In the genomic region with DNA sequence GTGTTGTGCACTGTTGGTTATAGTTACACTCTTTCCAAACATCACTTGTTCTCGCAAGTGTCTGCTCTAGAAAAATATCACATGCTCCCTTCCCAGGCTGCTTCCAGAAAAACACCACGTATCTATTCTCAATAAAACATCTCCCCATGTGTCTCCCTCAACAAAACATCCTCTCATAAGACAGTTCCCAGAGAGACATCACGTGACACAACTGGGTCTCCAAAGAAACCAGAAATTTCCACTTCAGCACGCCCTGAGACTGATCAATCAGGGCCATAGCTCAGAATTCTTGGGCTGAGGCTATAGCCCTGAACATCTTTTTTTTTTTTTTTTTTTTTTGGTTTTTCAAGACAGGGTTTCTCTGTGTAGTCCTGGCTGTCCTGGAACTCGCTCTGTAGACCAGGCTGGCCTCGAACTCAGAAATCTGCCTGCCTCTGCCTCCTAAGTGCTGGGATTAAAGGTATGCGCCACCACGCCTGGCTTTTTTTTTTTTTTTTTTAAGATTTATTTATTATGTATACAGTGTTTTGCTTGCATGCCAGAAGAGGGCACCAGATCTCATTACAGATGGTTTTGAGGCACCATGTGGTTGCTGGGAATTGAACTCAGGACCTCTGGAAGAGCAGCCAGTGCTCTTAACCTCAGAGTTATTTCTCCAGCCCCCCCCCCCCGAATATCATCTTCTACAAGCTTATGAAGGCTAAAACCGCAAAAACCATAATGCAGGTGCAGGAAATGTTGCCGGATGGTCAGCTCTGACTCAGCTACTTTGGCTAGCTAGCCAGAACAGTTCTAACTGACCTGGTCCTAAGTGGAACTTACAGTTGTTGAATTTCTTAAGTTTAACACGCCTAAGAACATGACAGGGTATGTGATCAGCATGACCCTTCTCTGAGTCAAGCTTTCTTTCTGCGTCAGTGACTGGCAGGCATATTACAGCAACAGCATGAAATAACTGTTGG, we compare ENCODE assay signal across 27 mouse cellular contexts. TPM values are rescaled to one million over a fixed set of nuclear protein-coding genes. Genes with fewer than 3 reads are reported as not detected.
DNase-seq lines count a peak whose midpoint lies in the region; TF ChIP-seq lines count a peak whose summit lies in the region.
"Had no signal": no experiment of that assay in that cellular context is flagged by ENCODE, and none has a peak within 500 bp of the region (broad histone marks: within the 10 kb centered on the region; RNA-seq: fewer than 3 reads in every experiment).

No protein-coding gene starts in this region.

- in situ Hi-C loops in ES-E14 (cut with MboI; ENCODE audit: low sequenced_read_pairs in 2 of 2, unreplicated experiment in 2 of 2) = loop anchor here in 1 of 2 experiments (25.0 kb wide), 1 partner anchor 405 kb away; no protein-coding TSS in a partner anchor

- intact Hi-C loops in heart, adult 2 months (cut with DNase I) = no loop called here

- H3K79me2 ChIP-seq in heart, adult 2 months (replicated peaks; ENCODE audit: control insufficient read depth, insufficient read depth, low read length) = no peaks in the 10 kb centered on the region

- H3K27ac ChIP-seq in heart, adult 2 months = no peak overlapping the region
- no peak overlapping the region; the same call in 1 of the 2 replicates for H3K27ac ChIP-seq in ES-E14 (ENCODE audit: insufficient read depth, low read depth, low read length, poor library complexity, severe bottlenecking)
- no peak overlapping the region for H3K27ac ChIP-seq in midbrain, embryonic 10.5 days (replicated peaks)
- H3K27ac ChIP-seq in hindbrain, embryonic 10.5 days = no peak overlapping the region
- H3K27ac ChIP-seq: embryonic facial prominence, embryonic 12.5 days; embryonic facial prominence, embryonic 15.5 days; forebrain, embryonic 12.5 days; gastrocnemius, adult 2 months; heart, embryonic 10.5 days; heart, embryonic 13.5 days; hindbrain, embryonic 12.5 days; intestine, embryonic 15.5 days had no signal

- H3K9ac ChIP-seq in heart, adult 2 months (ENCODE audit: low read depth, low read length) = no peak overlapping the region
- H3K9ac ChIP-seq in ES-E14 (ENCODE audit: insufficient read depth, low read depth, low read length, poor library complexity, severe bottlenecking) = no peak overlapping the region
- H3K9ac ChIP-seq: embryonic facial prominence, embryonic 12.5 days; embryonic facial prominence, embryonic 15.5 days; forebrain, embryonic 12.5 days; forebrain, postnatal 0 days; heart, embryonic 13.5 days; hindbrain, embryonic 12.5 days; intestine, embryonic 15.5 days had no signal

- TF ChIP-seq POLR2A in heart, adult 2 months (IDR thresholded peaks at IDR 0.05; ENCODE audit: insufficient read depth, low read depth, low read length) = no peak

- no peak for TF ChIP-seq EP300 in heart, adult 2 months (IDR thresholded peaks at IDR 0.05; ENCODE audit: insufficient read depth, low read depth, low read length)

- H3K4me3 ChIP-seq in heart, adult 2 months = no peak overlapping the region
- no peak overlapping the region for H3K4me3 ChIP-seq in ES-E14 (ENCODE audit: insufficient read depth in 1 of 2, low read depth in 1 of 2, low read length in 2 of 2, poor library complexity in 1 of 2, severe bottlenecking in 1 of 2)
- H3K4me3 ChIP-seq in midbrain, embryonic 10.5 days = no peak overlapping the region
- no peak overlapping the region for H3K4me3 ChIP-seq in hindbrain, embryonic 10.5 days
- H3K4me3 ChIP-seq: embryonic facial prominence, embryonic 12.5 days; embryonic facial prominence, embryonic 15.5 days; forebrain, embryonic 12.5 days; gastrocnemius, adult 2 months; heart, embryonic 10.5 days; heart, embryonic 13.5 days; hindbrain, embryonic 12.5 days; intestine, embryonic 15.5 days had no signal

- H3K27me3 ChIP-seq in heart, adult 2 months (ENCODE audit: control insufficient read depth, insufficient read depth, low read length) = no peaks in the 10 kb centered on the region
- no peaks in the 10 kb centered on the region for H3K27me3 ChIP-seq in midbrain, embryonic 10.5 days (ENCODE audit: low read depth, poor library complexity, severe bottlenecking)
- H3K27me3 ChIP-seq in hindbrain, embryonic 10.5 days (ENCODE audit: insufficient read depth, poor library complexity, severe bottlenecking) = no peaks in the 10 kb centered on the region
- H3K27me3 ChIP-seq: embryonic facial prominence, embryonic 12.5 days; embryonic facial prominence, embryonic 15.5 days; forebrain, embryonic 12.5 days; heart, embryonic 13.5 days; hindbrain, embryonic 12.5 days; intestine, embryonic 15.5 days had no signal

- H3K36me3 ChIP-seq in heart, adult 2 months (ENCODE audit: control insufficient read depth, insufficient read depth, low read length) = no peaks in the 10 kb centered on the region
- no peaks in the 10 kb centered on the region for H3K36me3 ChIP-seq in ES-E14 (ENCODE audit: control insufficient read depth, insufficient read depth, low read length, poor library complexity, severe bottlenecking)
- peaks cover 5% of the 10 kb centered on the region for H3K36me3 ChIP-seq in midbrain, embryonic 10.5 days
- H3K36me3 ChIP-seq in hindbrain, embryonic 10.5 days = peaks cover 9% of the 10 kb centered on the region
- H3K36me3 ChIP-seq: embryonic facial prominence, embryonic 12.5 days; embryonic facial prominence, embryonic 15.5 days; intestine, embryonic 15.5 days had no signal

- peak; percentile 62 for DNase-seq in heart, adult 11 months
- no peak for DNase-seq in heart, adult 2 months
- peak; percentile 97 for DNase-seq in 416B (ENCODE audit: low read depth)
- no peak for DNase-seq in ES-E14 (ENCODE audit: low read depth, low spot score)
- DNase-seq in midbrain, embryonic 10.5 days (ENCODE audit: low spot score) = no peak
- DNase-seq in thymus, adult 18-20 months = no peak
- DNase-seq in hindbrain, embryonic 10.5 days (ENCODE audit: low spot score) = no peak
- DNase-seq: adrenal gland, adult 8-10 months; cerebellum, adult 11 months; cerebellum, adult 2 months; cerebellum, adult 9-11 months; cerebellum, postnatal 25 days; forebrain, postnatal 0 days; gastrocnemius, adult 2 months; gastrocnemius, postnatal 14 days; heart, adult 18-20 months; heart, postnatal 14 days; heart, postnatal 4 days; kidney, adult 11 months; kidney, adult 8-10 months had no signal

- no peak for TF ChIP-seq CTCF in heart, adult 2 months (IDR thresholded peaks at IDR 0.05)

- no peaks in the 10 kb centered on the region for H3K4me1 ChIP-seq in heart, adult 2 months (ENCODE audit: control insufficient read depth, insufficient read depth, low read length)
- peaks cover 2 to 4% of the 10 kb centered on the region in 2 experiments; a peak in 2 of 4 replicates for H3K4me1 ChIP-seq in ES-E14 (ENCODE audit: control insufficient read depth in 2 of 2, insufficient read depth in 2 of 2, low read length in 2 of 2, poor library complexity in 1 of 2)
- no peaks in the 10 kb centered on the region for H3K4me1 ChIP-seq in midbrain, embryonic 10.5 days
- H3K4me1 ChIP-seq in hindbrain, embryonic 10.5 days (replicated peaks) = 0 out of 2 replicates have a peak, but pooled peaks cover 2% of the 10 kb centered on the region
- H3K4me1 ChIP-seq: forebrain, embryonic 12.5 days; heart, embryonic 10.5 days; hindbrain, embryonic 12.5 days; intestine, embryonic 15.5 days had no signal

- 73% methylated on average over 13 of the region's 13 CpGs for WGBS in heart, adult 2 months
- 88% methylated on average over 13 of the region's 13 CpGs for WGBS in midbrain, embryonic 10.5 days
- 89% methylated on average over 13 of the region's 13 CpGs for WGBS in hindbrain, embryonic 10.5 days

- no peaks in the 10 kb centered on the region for H3K9me3 ChIP-seq in ES-E14 (ENCODE audit: control insufficient read depth, insufficient read depth, low read depth, low read length)
- peaks cover 28% of the 10 kb centered on the region for H3K9me3 ChIP-seq in midbrain, embryonic 10.5 days (replicated peaks)
- H3K9me3 ChIP-seq in hindbrain, embryonic 10.5 days = peaks cover 16% of the 10 kb centered on the region
- H3K9me3 ChIP-seq: embryonic facial prominence, embryonic 12.5 days; embryonic facial prominence, embryonic 15.5 days; heart, embryonic 10.5 days; intestine, embryonic 15.5 days had no signal

TF ChIP-seq in ES-E14, 5 proteins besides CTCF, POLR2A, EP300 and RAD21:
- peak; percentile 56; the same call in 1 of the 2 replicates for TF ChIP-seq ZNF384 (IDR thresholded peaks at IDR 0.05; ENCODE audit: low read depth, low read length)
- no peak for TF ChIP-seq CHD2 (IDR thresholded peaks at IDR 0.05; ENCODE audit: low read depth, low read length)

RNA-seq across cellular contexts. Expression of gene 1110038F14Rik, which starts 9.1 kb away (rescaled TPM):
- total RNA-seq in heart, adult 2 months (2021) = 10 to 100 TPM; 18.7 to 20.4 TPM
- polyA plus RNA-seq in heart, adult 2 months (2012; rRNA removed) = 12.3 and 15.2 TPM in 2 replicates
- total RNA-seq in ES-E14 (2012; rRNA removed) = 25.6 and 35.5 TPM in 2 replicates
- 76.4 and 79.9 TPM in 2 replicates for polyA plus RNA-seq in midbrain, embryonic 10.5 days (2016; fragmentation: Nextera tagmentation; extraction: Ambion mirVana)
- 80.6 and 81.1 TPM in 2 replicates for polyA plus RNA-seq in hindbrain, embryonic 10.5 days (2016; fragmentation: Nextera tagmentation; extraction: Ambion mirVana)

RNA-seq across cellular contexts. Expression of gene Zfp647, which starts 32.1 kb away (rescaled TPM):
- 1 to 10 TPM; 1.8 to 2.5 TPM for total RNA-seq in heart, adult 2 months (2021)
- 1.5 and 1.6 TPM in 2 replicates for polyA plus RNA-seq in heart, adult 2 months (2012; rRNA removed)
- 7.2 and 7.4 TPM in 2 replicates for total RNA-seq in ES-E14 (2012; rRNA removed)
- polyA plus RNA-seq in midbrain, embryonic 10.5 days (2016; fragmentation: Nextera tagmentation; extraction: Ambion mirVana) = 31.7 and 32.1 TPM in 2 replicates
- polyA plus RNA-seq in hindbrain, embryonic 10.5 days (2016; fragmentation: Nextera tagmentation; extraction: Ambion mirVana) = 30.3 and 32.6 TPM in 2 replicates

Comparison
In these comparisons a context has a peak if more than half of its experiments do, and no peak if none do; other contexts are left out.
1. DNase-seq: peak in heart, adult 11 months (single experiment) and 416B (single experiment); none in heart, adult 2 months (0 of 2), ES-E14 (single experiment), midbrain, embryonic 10.5 days (single experiment), thymus, adult 18-20 months (0 of 2) and hindbrain, embryonic 10.5 days (single experiment).
2. RNA of gene Zfp647, which starts 32.1 kb away (polyA plus RNA-seq): 31.7 to 32.1 TPM in midbrain, embryonic 10.5 days and 30.3 to 32.6 TPM in hindbrain, embryonic 10.5 days; 1.5 to 1.6 TPM in heart, adult 2 months; every median in the first group is over 10 times any median in the second.